Mouse (Mus musculus) CH12.LX (cell line): ENCODE results near the gene Olfr734. TPM values are rescaled to one million over a fixed set of nuclear protein-coding genes. Genes with fewer than 3 reads are reported as not detected.
A peak's percentile ranks its signal among the peaks of the same experiment; 100 is the strongest.

ENCODE experiments used
- DNase-seq: peaks from one replicate; pipeline ENCODE4 v3.0.0-alpha.2; 2013; ENCODE audit errors: extremely low read depth
- H3K27ac ChIP-seq: 2 replicates; pipeline ENCODE4 v1.5.1; 2012; ENCODE audit warnings: low read depth, mild to moderate bottlenecking, control low read depth, moderate library complexity; ENCODE audit not compliant: insufficient read depth
- H3K27me3 ChIP-seq: replicated peaks from 2 replicates; pipeline ENCODE3; 2012; ENCODE audit warnings: inconsistent platforms
- H3K36me3 ChIP-seq, 2 experiments: replicated peaks in 1 of 2; 2 replicates each; pipeline versions ENCODE3 to v1.6.1; 2012; ENCODE audit warnings: inconsistent platforms in 1 of 2, low read length in 1 of 2, mild to moderate bottlenecking in 1 of 2, mixed read lengths in 1 of 2, moderate library complexity in 1 of 2; ENCODE audit not compliant: control insufficient read depth in 1 of 2, insufficient read depth in 1 of 2
- H3K4me1 ChIP-seq, 2 experiments: 2 replicates each; pipeline ENCODE4 v1.6.1; 2012; ENCODE audit warnings: inconsistent platforms in 1 of 2, moderate library complexity in 1 of 2; ENCODE audit not compliant: insufficient read depth in 2 of 2, control insufficient read depth in 1 of 2
- H3K4me2 ChIP-seq: 2 replicates; pipeline ENCODE4 v1.6.1; 2012; ENCODE audit warnings: low read depth, mild to moderate bottlenecking, control low read depth; ENCODE audit not compliant: poor library complexity, insufficient read depth, severe bottlenecking
- H3K4me3 ChIP-seq, 3 experiments: fragments of 150-350 bp in 1 of 3; sonication (generic) in 1 of 3; replicated peaks in 1 of 3; 2 replicates each; pipeline versions ENCODE3 to v1.5.1; 2011 to 2012; ENCODE audit warnings: low read depth in 2 of 3, low read length in 2 of 3, mild to moderate bottlenecking in 2 of 3, moderate library complexity in 2 of 3, control low read depth in 1 of 3, improper control_type of control experiment in 1 of 3, inconsistent platforms in 1 of 3, mixed read lengths in 1 of 3; ENCODE audit not compliant: poor library complexity in 1 of 3
- H3K79me2 ChIP-seq: replicated peaks from 2 replicates; pipeline ENCODE4 v1.6.1; 2012; ENCODE audit warnings: mild to moderate bottlenecking, moderate library complexity; ENCODE audit not compliant: control insufficient read depth, poor library complexity, insufficient read depth, severe bottlenecking; ENCODE audit errors: extremely low read depth
- H3K9ac ChIP-seq: 2 replicates; pipeline ENCODE4 v1.6.1; 2012; ENCODE audit warnings: low read depth, mild to moderate bottlenecking, control low read depth, moderate library complexity; ENCODE audit not compliant: insufficient read depth
- H3K9me3 ChIP-seq: replicated peaks from 2 replicates; pipeline ENCODE3; 2012; ENCODE audit warnings: low read length, inconsistent platforms, mixed read lengths
- BHLHE40 ChIP-seq: IDR thresholded peaks from 2 replicates; pipeline ENCODE4 v1.6.1; 2011; ENCODE audit warnings: mild to moderate bottlenecking, low read depth, low read length, improper control_type of control experiment
- CHD2 ChIP-seq: IDR thresholded peaks from 2 replicates; pipeline ENCODE4 v1.6.1; 2011; ENCODE audit warnings: low read length, improper control_type of control experiment
- CTCF ChIP-seq, 2 experiments: IDR thresholded peaks in 1 of 2; conservative IDR thresholded peaks in 1 of 2; 2 replicates each; pipeline ENCODE4 v1.5.1; 2011 to 2012; ENCODE audit warnings: low read depth in 2 of 2, low read length in 2 of 2, improper control_type of control experiment in 1 of 2, inconsistent platforms in 1 of 2, mild to moderate bottlenecking in 1 of 2, moderate library complexity in 1 of 2
- ELF1 ChIP-seq: IDR thresholded peaks from 2 replicates; pipeline ENCODE4 v1.6.1; 2014; ENCODE audit warnings: low read depth, mild to moderate bottlenecking, inconsistent platforms, low read length, improper control_type of control experiment
- HCFC1 ChIP-seq: IDR thresholded peaks from 2 replicates; pipeline ENCODE4 v1.6.1; 2012; ENCODE audit warnings: low read depth, mild to moderate bottlenecking, inconsistent platforms, low read length, improper control_type of control experiment
- JUND ChIP-seq: conservative IDR thresholded peaks from 2 replicates; pipeline ENCODE4 v1.6.1; 2011; ENCODE audit warnings: low read depth, low read length, improper control_type of control experiment
- MAZ ChIP-seq: IDR thresholded peaks from 2 replicates; pipeline ENCODE4 v1.6.1; 2012; ENCODE audit warnings: low read depth, mild to moderate bottlenecking, inconsistent platforms, low read length, improper control_type of control experiment, moderate library complexity
- MEF2A ChIP-seq: IDR thresholded peaks from 2 replicates; pipeline ENCODE4 v1.6.1; 2014; ENCODE audit warnings: low read depth, mild to moderate bottlenecking, inconsistent platforms, low read length, improper control_type of control experiment, borderline replicate concordance
- MXI1 ChIP-seq: IDR thresholded peaks from 2 replicates; pipeline ENCODE4 v1.6.1; 2011; ENCODE audit warnings: mild to moderate bottlenecking, low read depth, low read length, improper control_type of control experiment
- NRF1 ChIP-seq: IDR thresholded peaks from 2 replicates; pipeline ENCODE4 v1.6.1; 2014; ENCODE audit warnings: low read depth, mild to moderate bottlenecking, inconsistent platforms, low read length, improper control_type of control experiment, moderate library complexity
- POLR2AphosphoS2 ChIP-seq: IDR thresholded peaks from 2 replicates; pipeline ENCODE4 v1.6.1; 2011; ENCODE audit warnings: low read depth, low read length, improper control_type of control experiment
- RAD21 ChIP-seq: IDR thresholded peaks from 2 replicates; pipeline ENCODE4 v1.6.1; 2011; ENCODE audit warnings: low read depth, mild to moderate bottlenecking, low read length, improper control_type of control experiment, moderate library complexity
- RCOR1 ChIP-seq: conservative IDR thresholded peaks from 2 replicates; pipeline ENCODE4 v1.6.1; 2012; ENCODE audit warnings: low read depth, mild to moderate bottlenecking, inconsistent platforms, low read length, improper control_type of control experiment
- SMC3 ChIP-seq: IDR thresholded peaks from 2 replicates; pipeline ENCODE4 v1.6.1; 2011; ENCODE audit warnings: low read depth, low read length, improper control_type of control experiment
- TBP ChIP-seq: conservative IDR thresholded peaks from 2 replicates; pipeline ENCODE4 v1.6.1; 2011; ENCODE audit warnings: low read depth, low read length, improper control_type of control experiment
- UBTF ChIP-seq: IDR thresholded peaks from 2 replicates; pipeline ENCODE4 v1.6.1; 2012; ENCODE audit warnings: low read depth, mild to moderate bottlenecking, inconsistent platforms, low read length, improper control_type of control experiment, moderate library complexity
- USF1 ChIP-seq: IDR thresholded peaks from 2 replicates; pipeline ENCODE4 v1.6.1; 2014; ENCODE audit warnings: low read depth, mild to moderate bottlenecking, inconsistent platforms, low read length, improper control_type of control experiment
- USF2 ChIP-seq: conservative IDR thresholded peaks from 2 replicates; pipeline ENCODE4 v1.6.1; 2011; ENCODE audit warnings: low read depth, low read length, improper control_type of control experiment
- ZNF384 ChIP-seq: IDR thresholded peaks from 2 replicates; pipeline ENCODE4 v1.6.1; 2012; ENCODE audit warnings: low read depth, low read length, improper control_type of control experiment, inconsistent platforms
- dilution Hi-C: fragments of 300-500 bp; cut with MboI; formaldehyde crosslinking; loops from 2 replicates; pipeline ENCODE4 v1.14.3; 2020; ENCODE audit warnings: low sequenced_read_pairs; ENCODE audit not compliant: extremely low pct_unique_long_range_greater_than_20kb, extremely low pct_ligation_motif_present
- in situ Hi-C: fragments of 300-500 bp; cut with MboI; formaldehyde crosslinking; loops from 3 replicates; pipeline ENCODE4 v1.14.3; 2019; ENCODE audit warnings: low sequenced_read_pairs, low pct_ligation_motif_present, low pct_unique_long_range_greater_than_20kb, mixed read lengths
- polyA plus RNA-seq: library from polyadenylated mRNA; unstranded; fragments of >175 nt; gene quantifications from 2 replicates; pipeline ENCODE4 v1.2.1, GENCODE M21; 2012; ENCODE audit warnings: low read depth; ENCODE audit not compliant: insufficient read length
- total RNA-seq, 2 experiments: library from RNA; depleted of rRNA; stranded (reverse); fragments of 300-350 nt in 1 of 2; fragments of >200 nt in 1 of 2; gene quantifications; 2 replicates each; pipeline ENCODE4 v1.2.3; 2012 to 2014

Olfr734 gene
- total and polyA plus RNA-seq, 3 experiments, result not detected

DNA sequence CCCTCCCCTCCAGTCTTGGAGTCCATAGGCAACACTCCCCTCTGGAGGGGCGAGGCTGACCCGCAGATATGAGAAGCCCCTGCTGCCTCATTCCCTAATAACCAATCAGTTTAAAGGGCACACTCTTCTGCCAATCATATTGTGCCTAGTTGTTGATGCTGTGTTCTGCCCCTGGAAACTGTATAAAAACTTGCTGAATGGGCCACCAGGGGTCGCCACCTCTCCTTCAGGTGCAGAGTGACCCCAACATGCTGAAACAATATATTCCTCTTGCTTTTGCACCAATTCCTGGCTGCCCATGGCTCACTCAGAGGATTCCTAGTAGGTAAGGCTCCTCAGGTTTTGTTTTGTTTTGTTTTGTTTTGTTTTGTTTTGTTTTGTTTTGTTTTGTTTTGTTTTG is 25.9 kb upstream of the Olfr734 start:
- H3K4me3 ChIP-seq, result no peak overlapping the region
- dilution Hi-C loops (no loop called here), in situ Hi-C loops (loop anchor here (25.0 kb wide), 1 partner anchor 410 kb away; no protein-coding TSS in a partner anchor)
- H3K9ac ChIP-seq, result no peak overlapping the region
- DNase-seq, result peak; percentile 57
- H3K79me2 ChIP-seq, result no peaks in the 10 kb centered on the region
- no peak overlapping the region for H3K27ac ChIP-seq
- no peak for TF ChIP-seq CHD2
- no peak for TF ChIP-seq JUND
- no peak for TF ChIP-seq ZNF384
- no peak for TF ChIP-seq BHLHE40
- TF ChIP-seq NRF1, result no peak
- TF ChIP-seq SMC3, result peak; percentile 58
- TF ChIP-seq MXI1, result no peak
- no peak for TF ChIP-seq MAZ
- no peak for TF ChIP-seq HCFC1
- TF ChIP-seq MEF2A, result no peak
- no peak for TF ChIP-seq USF1
- TF ChIP-seq POLR2AphosphoS2, result no peak
- no peak for TF ChIP-seq TBP
- TF ChIP-seq UBTF, result no peak
- no peak for TF ChIP-seq USF2
- TF ChIP-seq RAD21, result peak; percentile 62
- TF ChIP-seq CTCF (conservative IDR thresholded peaks at IDR 0.05 in 1 of 2, IDR thresholded peaks at IDR 0.05 in 1 of 2; ENCODE audit: low read depth in 2 of 2, low read length in 2 of 2), result peak; percentile 49 to 71; a peak in 3 of 4 replicates
- TF ChIP-seq, all 38 proteins: peak for 3
- no peaks in the 10 kb centered on the region for H3K36me3 ChIP-seq
- H3K27me3 ChIP-seq, result no peaks in the 10 kb centered on the region
- peaks cover 0 to 5% of the 10 kb centered on the region in 2 experiments; a peak in 2 of 4 replicates for H3K4me1 ChIP-seq
- no peaks in the 10 kb centered on the region for H3K9me3 ChIP-seq
- H3K4me2 ChIP-seq, result no peak overlapping the region

- no peaks in the 10 kb centered on the region for H3K4me1 ChIP-seq
- TF ChIP-seq RAD21, result no peak
- no peak for TF ChIP-seq TBP
- TF ChIP-seq RCOR1, result no peak
- no peak for TF ChIP-seq ELF1
- no peak for TF ChIP-seq ZNF384
- no peak for TF ChIP-seq CTCF (conservative IDR thresholded peaks at IDR 0.05 in 1 of 2, IDR thresholded peaks at IDR 0.05 in 1 of 2; ENCODE audit: low read depth in 2 of 2, low read length in 2 of 2)
- TF ChIP-seq, all 38 proteins: peak for 0
- Histone ChIP-seq H3K79me2 (no peaks in the 10 kb centered on the region), H3K27me3 (peaks cover 6% of the 10 kb centered on the region), H3K27ac (no peak within 1 kb of the TSS), H3K4me2 (no peak within 1 kb of the TSS), H3K4me3 (no peak within 1 kb of the TSS), H3K36me3 (no peaks in the 10 kb centered on the region), H3K9ac (no peak within 1 kb of the TSS), H3K9me3 (no peaks in the 10 kb centered on the region)
- DNase-seq, result no peak
- in situ Hi-C loops (no loop called here), dilution Hi-C loops (no loop called here)
Measured at GRCm38 (mm10) chr14:50348796-50349195, 22.2 kb upstream of the Olfr734 start, which contains the start of gene Olfr735. Gene Olfr735, minus strand, starts transcription at chr14:50348872.
